Mouse (Mus musculus) heart, postnatal 0 days (tissue): ENCODE results near the gene Pid1.

Experiments used
- CTCF ChIP-seq: IDR thresholded peaks from 2 replicates; pipeline ENCODE4 v1.5.1; 2016; ENCODE audit warnings: antibody characterized with exemption, control low read depth, low read depth
- EP300 ChIP-seq: IDR thresholded peaks from 2 replicates; pipeline ENCODE4 v1.6.1; 2016; ENCODE audit warnings: antibody characterized with exemption, low read depth

DNA sequence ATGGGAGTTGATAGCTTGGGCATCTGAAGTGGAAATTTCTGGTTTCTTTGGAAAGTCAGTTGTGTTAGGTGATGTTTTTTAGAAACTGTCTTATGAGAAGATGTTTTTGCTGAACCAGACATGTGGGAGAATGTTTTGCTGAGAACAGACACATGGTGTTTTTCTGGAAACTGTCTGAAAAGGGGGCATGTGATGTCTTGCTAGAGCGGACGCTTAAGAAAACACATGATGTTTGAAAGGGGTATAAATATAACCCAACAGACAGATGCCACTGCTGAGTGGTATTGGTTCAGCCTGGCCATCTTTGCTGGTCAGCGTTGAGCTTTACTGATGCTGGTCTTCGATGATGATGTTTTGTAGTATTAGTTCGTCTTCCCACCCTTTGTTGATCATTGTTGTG is 6.8 kb downstream of the Pid1 start:
- TF ChIP-seq CTCF (no peak), EP300 (no peak)
